In genomic region chr3:56393134-56393533, GRCm38 (mm10) we compare ENCODE assay signal across 24 mouse cellular contexts.
DNase-seq lines count a peak whose midpoint lies in the region; ATAC-seq and TF ChIP-seq lines count a peak whose summit lies in the region.
"Had no signal": no experiment of that assay in that cellular context is flagged by ENCODE, and none has a peak within 500 bp of the region (broad histone marks: within the 10 kb centered on the region; RNA-seq: fewer than 3 reads in every experiment).

No protein-coding gene starts in this region.

- H3K4me2 ChIP-seq in forebrain, embryonic 13.5 days = no peak overlapping the region
- no peak overlapping the region for H3K4me2 ChIP-seq in forebrain, embryonic 15.5 days (replicated peaks)
- H3K4me2 ChIP-seq in forebrain, embryonic 12.5 days = no peak overlapping the region
- no peak overlapping the region for H3K4me2 ChIP-seq in forebrain, embryonic 16.5 days (ENCODE audit: low read length)
- H3K4me2 ChIP-seq: embryonic facial prominence, embryonic 12.5 days had no signal

- no peak for TF ChIP-seq CTCF in brain, embryonic 14.5 days (IDR thresholded peaks at IDR 0.05; ENCODE audit: borderline replicate concordance, extremely low read depth, insufficient read depth, insufficient read length)

- H3K27me3 ChIP-seq in forebrain, embryonic 13.5 days = no peaks in the 10 kb centered on the region
- H3K27me3 ChIP-seq in forebrain, embryonic 10.5 days (ENCODE audit: poor library complexity, severe bottlenecking) = no peaks in the 10 kb centered on the region
- no peaks in the 10 kb centered on the region for H3K27me3 ChIP-seq in forebrain, embryonic 15.5 days
- H3K27me3 ChIP-seq in forebrain, embryonic 12.5 days = no peaks in the 10 kb centered on the region
- no peaks in the 10 kb centered on the region for H3K27me3 ChIP-seq in forebrain, embryonic 16.5 days (replicated peaks; ENCODE audit: control insufficient read depth, insufficient read depth, low read length)
- H3K27me3 ChIP-seq: CH12.LX; embryonic facial prominence, embryonic 12.5 days; Patski had no signal

- no peak overlapping the region for H3K4me3 ChIP-seq in forebrain, embryonic 13.5 days
- no peak overlapping the region for H3K4me3 ChIP-seq in forebrain, embryonic 10.5 days
- H3K4me3 ChIP-seq in forebrain, embryonic 15.5 days = no peak overlapping the region
- H3K4me3 ChIP-seq in forebrain, embryonic 12.5 days (replicated peaks) = no peak overlapping the region
- no peak overlapping the region for H3K4me3 ChIP-seq in forebrain, embryonic 16.5 days (replicated peaks; ENCODE audit: low read length)
- H3K4me3 ChIP-seq: embryonic facial prominence, embryonic 10.5 days; embryonic facial prominence, embryonic 12.5 days had no signal

- TF ChIP-seq POLR2A in brain, embryonic 14.5 days (IDR thresholded peaks at IDR 0.05; ENCODE audit: borderline replicate concordance, extremely low read depth, insufficient read depth, insufficient read length, poor library complexity, severe bottlenecking) = no peak

- no peaks in the 10 kb centered on the region for H3K4me1 ChIP-seq in forebrain, embryonic 13.5 days
- H3K4me1 ChIP-seq in forebrain, embryonic 10.5 days = no peaks in the 10 kb centered on the region
- H3K4me1 ChIP-seq in forebrain, embryonic 15.5 days = 0 out of 2 replicates have a peak, but pooled peaks cover 4% of the 10 kb centered on the region
- no peaks in the 10 kb centered on the region for H3K4me1 ChIP-seq in forebrain, embryonic 12.5 days
- no peaks in the 10 kb centered on the region for H3K4me1 ChIP-seq in forebrain, embryonic 16.5 days (replicated peaks; ENCODE audit: control insufficient read depth, insufficient read depth, low read length)
- H3K4me1 ChIP-seq: embryonic facial prominence, embryonic 10.5 days; embryonic facial prominence, embryonic 12.5 days had no signal

- no peaks in the 10 kb centered on the region for H3K36me3 ChIP-seq in forebrain, embryonic 13.5 days (ENCODE audit: poor library complexity, severe bottlenecking)
- H3K36me3 ChIP-seq in forebrain, embryonic 10.5 days (replicated peaks) = no peaks in the 10 kb centered on the region
- H3K36me3 ChIP-seq in forebrain, embryonic 15.5 days = no peaks in the 10 kb centered on the region
- H3K36me3 ChIP-seq in forebrain, embryonic 12.5 days (replicated peaks) = no peaks in the 10 kb centered on the region
- no peaks in the 10 kb centered on the region for H3K36me3 ChIP-seq in forebrain, embryonic 16.5 days (ENCODE audit: control insufficient read depth, insufficient read depth)
- H3K36me3 ChIP-seq: embryonic facial prominence, embryonic 10.5 days; embryonic facial prominence, embryonic 12.5 days; G1E had no signal

- peak; percentile 92 for ATAC-seq in forebrain, embryonic 13.5 days
- ATAC-seq in forebrain, embryonic 15.5 days (replicated peaks) = peak; percentile 96
- ATAC-seq in forebrain, embryonic 12.5 days (ENCODE audit: low FRiP score) = no peak
- peak; percentile 97 for ATAC-seq in forebrain, embryonic 16.5 days
- no peak for ATAC-seq in frontal cortex, adult (ENCODE audit: low TSS enrichment)
- ATAC-seq: activated CD4-positive, CD25-positive, alpha-beta regulatory T cell, adult 4 months; CD4-positive, CD25-positive, alpha-beta regulatory T cell, adult 4 months; Patski had no signal

- 80% methylated on average over 5 of the region's 5 CpGs for WGBS in forebrain, embryonic 13.5 days
- WGBS in forebrain, embryonic 10.5 days = 92% methylated on average over 5 of the region's 5 CpGs
- WGBS in forebrain, embryonic 15.5 days = 57% methylated on average over 5 of the region's 5 CpGs
- WGBS in forebrain, embryonic 12.5 days = 86% methylated on average over 5 of the region's 5 CpGs
- 54% methylated on average over 5 of the region's 5 CpGs for WGBS in forebrain, embryonic 16.5 days

- 0 out of 2 replicates have a peak overlapping the region, but pooled peaks have one; percentile 8 for H3K27ac ChIP-seq in forebrain, embryonic 13.5 days
- H3K27ac ChIP-seq in forebrain, embryonic 10.5 days = no peak overlapping the region
- peak overlapping the region; percentile 49; the same call in 1 of the 2 replicates for H3K27ac ChIP-seq in forebrain, embryonic 15.5 days (replicated peaks)
- H3K27ac ChIP-seq in forebrain, embryonic 12.5 days = no peak overlapping the region
- no peak overlapping the region for H3K27ac ChIP-seq in forebrain, embryonic 16.5 days (ENCODE audit: low read length)
- H3K27ac ChIP-seq: embryonic facial prominence, embryonic 10.5 days; embryonic facial prominence, embryonic 12.5 days had no signal

- no peak for DNase-seq in forebrain, embryonic 10.5 days (ENCODE audit: extremely low spot score, low spot score)
- DNase-seq in brain, embryonic 14.5 days (ENCODE audit: low read depth) = peak; percentile 85
- no peak for DNase-seq in retina, embryonic 14.5 days (ENCODE audit: low spot score)
- DNase-seq: adrenal gland, adult 8-10 months; adrenal gland, postnatal 14 days; adrenal gland, postnatal 36 days; B cell, adult 2 months; cerebellum, adult 11-12 months; cerebellum, adult 2 months; cerebellum, adult 9-10 months; cerebellum, postnatal 10 days; cerebellum, postnatal 25 days had no signal

- H3K9me3 ChIP-seq in forebrain, embryonic 13.5 days (replicated peaks) = no peaks in the 10 kb centered on the region
- no peaks in the 10 kb centered on the region for H3K9me3 ChIP-seq in forebrain, embryonic 10.5 days
- H3K9me3 ChIP-seq in forebrain, embryonic 15.5 days = no peaks in the 10 kb centered on the region
- no peaks in the 10 kb centered on the region for H3K9me3 ChIP-seq in forebrain, embryonic 12.5 days
- H3K9me3 ChIP-seq in forebrain, embryonic 16.5 days (ENCODE audit: control insufficient read depth, low read length) = no peaks in the 10 kb centered on the region
- H3K9me3 ChIP-seq: embryonic facial prominence, embryonic 10.5 days; embryonic facial prominence, embryonic 12.5 days had no signal

- no peak overlapping the region for H3K9ac ChIP-seq in forebrain, embryonic 13.5 days
- H3K9ac ChIP-seq in forebrain, embryonic 15.5 days (replicated peaks) = no peak overlapping the region
- no peak overlapping the region for H3K9ac ChIP-seq in forebrain, embryonic 12.5 days
- no peak overlapping the region for H3K9ac ChIP-seq in forebrain, embryonic 16.5 days (replicated peaks; ENCODE audit: low read depth, low read length)
- H3K9ac ChIP-seq: embryonic facial prominence, embryonic 12.5 days had no signal

Comparison
In these comparisons a context has a peak if more than half of its experiments do, and no peak if none do; other contexts are left out.
1. ATAC-seq: peak in forebrain, embryonic 13.5 days (single experiment), forebrain, embryonic 15.5 days (single experiment) and forebrain, embryonic 16.5 days (single experiment); none in forebrain, embryonic 12.5 days (single experiment) and frontal cortex, adult (single experiment).
2. H3K27ac ChIP-seq: peak in forebrain, embryonic 13.5 days (single experiment) and forebrain, embryonic 15.5 days (single experiment); none in forebrain, embryonic 10.5 days (single experiment), forebrain, embryonic 12.5 days (single experiment) and forebrain, embryonic 16.5 days (single experiment).